Mouse (Mus musculus) left cerebral cortex, postnatal 4 days (tissue): ENCODE measurements around the gene Parn. TPM values are rescaled to one million over a fixed set of nuclear protein-coding genes. Genes with fewer than 3 reads are reported as not detected.
A peak's percentile ranks its signal among the peaks of the same experiment; 100 is the strongest.

Source experiments
- DNase-seq: peaks from one replicate; pipeline ENCODE4 v3.0.0-alpha.2; 2022
- intact Hi-C: fragments of 180-260 bp; cut with DNase I; formaldehyde crosslinking; loops from one replicate; pipeline ENCODE4 v1.15.1; 2025
- total RNA-seq, 2 experiments: library from RNA; stranded (reverse); gene quantifications; 2 replicates each; pipeline ENCODE4 v1.2.3; 2021

Gene Parn
- total RNA-seq, 2 experiments from 2014 or later = 32.4 to 37.4 TPM

- peak; percentile 55 for DNase-seq
- intact Hi-C loops = no loop called here
Measured at GRCm38 (mm10) chr16:13493981-13494380, 174.0 kb downstream of the Parn start.

GRCm38 (mm10) chr16:13492996-13493395 is 175.0 kb downstream of the Parn start:
- DNase-seq = no peak
- intact Hi-C loops = no loop called here

GRCm38 (mm10) chr16:13491776-13492175 is 176.2 kb downstream of the Parn start:
- peak; percentile 55 for DNase-seq
- intact Hi-C loops = no loop called here

Other genes starting within 250 kb of the Parn start
- gene Bfar, start 3.7 kb upstream of the Parn start, total RNA-seq = 10 to 100 TPM; 38.1 to 41.8 TPM
- 1 to 10 TPM; 4.6 to 6.1 TPM for gene 3110001I22Rik, start 3.8 kb upstream of the Parn start, total RNA-seq
- not detected for gene Pla2g10, start 62.8 kb upstream of the Parn start, total RNA-seq
- gene Rrn3, start 112.5 kb upstream of the Parn start, total RNA-seq = 10 to 100 TPM; 52.6 to 56.6 TPM
- gene Ntan1, start 150.7 kb upstream of the Parn start, total RNA-seq = 100 to 1,000 TPM; 107 to 109 TPM
- 10 to 100 TPM; 79.0 to 79.2 TPM for gene Pdxdc1, start 235.0 kb upstream of the Parn start, total RNA-seq
- 10 to 100 TPM; 46.6 to 53.9 TPM for gene Mpv17l, start 235.0 kb upstream of the Parn start, total RNA-seq